Mouse (Mus musculus) myocyte (in vitro differentiated cells): ENCODE measurements around the gene Tmem201.

Experiments used
- MAX ChIP-seq: IDR thresholded peaks from one replicate; pipeline ENCODE4 v1.6.1; 2011; ENCODE audit warnings: low read depth, mild to moderate bottlenecking, control low read depth
- POLR2A ChIP-seq: IDR thresholded peaks from one replicate; pipeline ENCODE4 v1.6.1; 2011; ENCODE audit warnings: low read depth, mild to moderate bottlenecking, control low read depth, moderate library complexity; ENCODE audit not compliant: insufficient read length
- TCF12 ChIP-seq: IDR thresholded peaks from one replicate; pipeline ENCODE4 v1.6.1; 2011; ENCODE audit warnings: mild to moderate bottlenecking, control low read depth; ENCODE audit not compliant: poor library complexity, insufficient read depth, severe bottlenecking
- USF1 ChIP-seq: IDR thresholded peaks from one replicate; pipeline ENCODE4 v1.6.1; 2011; ENCODE audit warnings: low read depth, mild to moderate bottlenecking, control low read depth, moderate library complexity

DNA sequence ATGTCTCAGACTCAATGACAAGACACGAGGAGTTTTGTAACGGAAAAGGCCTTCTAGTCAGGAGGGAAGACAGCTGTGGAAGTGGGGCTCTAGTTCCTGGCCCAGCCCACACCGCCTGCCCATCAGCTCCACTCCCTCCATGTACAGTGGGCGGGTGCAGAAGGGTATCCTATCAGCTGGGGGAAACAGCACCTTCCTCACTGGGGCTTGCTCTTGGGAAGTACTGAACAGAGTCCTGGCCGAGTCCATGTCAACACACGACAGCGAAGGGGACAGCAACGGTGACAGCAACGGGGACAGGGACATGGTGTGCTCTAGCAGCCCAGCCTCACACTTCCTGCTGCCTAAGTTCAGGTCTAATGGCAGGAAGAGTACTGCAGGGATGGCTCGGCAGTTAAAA, 5.0 kb downstream of the Tmem201 start:
- no peak for TF ChIP-seq USF1
- no peak for TF ChIP-seq POLR2A
- no peak for TF ChIP-seq MAX
- TF ChIP-seq TCF12 = no peak
